Mouse (Mus musculus): Measurements from ENCODE around the gene Coro1b. TPM values are rescaled to one million over a fixed set of nuclear protein-coding genes. Genes with fewer than 3 reads are reported as not detected.
A peak's percentile ranks its signal among the peaks of the same experiment; 100 is the strongest.

Coro1b gene
- polyA plus RNA-seq, 1 experiment from 2014 or later = 124 TPM

- no peaks in the 10 kb centered on the region for H3K27me3 ChIP-seq (ENCODE audit: control insufficient read depth, insufficient read depth, low read length)
- ATAC-seq (ENCODE audit: insufficient number of reproducible peaks, low FRiP score, low TSS enrichment, low read depth) = no peak
- H3K27ac ChIP-seq (replicated peaks; ENCODE audit: low read depth, low read length) = no peak within 1 kb of the TSS
- 4% methylated on average over 11 of the region's 11 CpGs for WGBS
- no peak within 1 kb of the TSS for H3K4me3 ChIP-seq (ENCODE audit: low read depth, low read length)
- H3K4me2 ChIP-seq (ENCODE audit: low read depth, severe bottlenecking) = peak within 1 kb of the TSS; percentile 38; the same call in 1 of the 2 replicates
- H3K9ac ChIP-seq (ENCODE audit: low read length) = no peak within 1 kb of the TSS
- H3K4me1 ChIP-seq (ENCODE audit: control insufficient read depth, insufficient read depth, low read length) = peaks cover 10% of the 10 kb centered on the region
- DNase-seq (ENCODE audit: low spot score) = no peak
- no peaks in the 10 kb centered on the region; the same call in 1 of the 2 replicates for H3K36me3 ChIP-seq (ENCODE audit: control insufficient read depth, insufficient read depth, low read length)
- H3K9me3 ChIP-seq (ENCODE audit: control insufficient read depth, low read length) = no peaks in the 10 kb centered on the region
Measured at GRCm38 (mm10) chr19:4175368-4175947, 27.0 kb downstream of the Coro1b start, which contains the start of gene Carns1. Gene Carns1 (minus strand): TSS chr19:4175479.

GRCm38 (mm10) chr19:4180411-4180810 lies 32.0 kb downstream of the Coro1b start:
- peaks cover 8% of the 10 kb centered on the region; the same call in 1 of the 2 replicates for H3K4me1 ChIP-seq (ENCODE audit: control insufficient read depth, insufficient read depth, low read length)
- no peak for DNase-seq (ENCODE audit: low spot score)
- H3K27me3 ChIP-seq (ENCODE audit: control insufficient read depth, insufficient read depth, low read length) = no peaks in the 10 kb centered on the region
- no peaks in the 10 kb centered on the region for H3K9me3 ChIP-seq (ENCODE audit: control insufficient read depth, low read length)
- H3K4me2 ChIP-seq (ENCODE audit: low read depth, severe bottlenecking) = no peak overlapping the region
- ATAC-seq (ENCODE audit: insufficient number of reproducible peaks, low FRiP score, low TSS enrichment, low read depth) = no peak
- H3K27ac ChIP-seq (replicated peaks; ENCODE audit: low read depth, low read length) = no peak overlapping the region
- whole genome bisulfite sequencing = 90% methylated on average over 7 of the region's 7 CpGs
- no peak overlapping the region for H3K9ac ChIP-seq (ENCODE audit: low read length)
- no peak overlapping the region for H3K4me3 ChIP-seq (ENCODE audit: low read depth, low read length)
- H3K36me3 ChIP-seq (ENCODE audit: control insufficient read depth, insufficient read depth, low read length) = no peaks in the 10 kb centered on the region

GRCm38 (mm10) chr19:4181892-4182291 lies 33.5 kb downstream of the Coro1b start:
- Histone ChIP-seq H3K4me1 (ENCODE audit: control insufficient read depth, insufficient read depth, low read length) (peaks cover 6% of the 10 kb centered on the region; the same call in 1 of the 2 replicates), H3K4me2 (ENCODE audit: low read depth, severe bottlenecking) (no peak overlapping the region), H3K9me3 (ENCODE audit: control insufficient read depth, low read length) (no peaks in the 10 kb centered on the region), H3K27me3 (ENCODE audit: control insufficient read depth, insufficient read depth, low read length) (no peaks in the 10 kb centered on the region), H3K9ac (ENCODE audit: low read length) (no peak overlapping the region), H3K36me3 (ENCODE audit: control insufficient read depth, insufficient read depth, low read length) (no peaks in the 10 kb centered on the region), H3K4me3 (ENCODE audit: low read depth, low read length) (no peak overlapping the region), H3K27ac (replicated peaks; ENCODE audit: low read depth, low read length) (no peak overlapping the region)
- 51% methylated on average over 3 of the region's 3 CpGs for WGBS
- no peak for ATAC-seq (ENCODE audit: insufficient number of reproducible peaks, low FRiP score, low TSS enrichment, low read depth)
- no peak for DNase-seq (ENCODE audit: low spot score)

GRCm38 (mm10) chr19:4183689-4184088 lies 35.3 kb downstream of the Coro1b start:
- no peak overlapping the region for H3K27ac ChIP-seq (replicated peaks; ENCODE audit: low read depth, low read length)
- H3K4me2 ChIP-seq (ENCODE audit: low read depth, severe bottlenecking) = no peak overlapping the region
- no peak for ATAC-seq (ENCODE audit: insufficient number of reproducible peaks, low FRiP score, low TSS enrichment, low read depth)
- H3K4me3 ChIP-seq (ENCODE audit: low read depth, low read length) = no peak overlapping the region
- H3K4me1 ChIP-seq (ENCODE audit: control insufficient read depth, insufficient read depth, low read length) = peaks cover 6% of the 10 kb centered on the region; the same call in 1 of the 2 replicates
- H3K9me3 ChIP-seq (ENCODE audit: control insufficient read depth, low read length) = no peaks in the 10 kb centered on the region
- no peaks in the 10 kb centered on the region for H3K36me3 ChIP-seq (ENCODE audit: control insufficient read depth, insufficient read depth, low read length)
- DNase-seq (ENCODE audit: low spot score) = no peak
- 83% methylated on average over 2 of the region's 2 CpGs for WGBS
- no peaks in the 10 kb centered on the region for H3K27me3 ChIP-seq (ENCODE audit: control insufficient read depth, insufficient read depth, low read length)
- H3K9ac ChIP-seq (ENCODE audit: low read length) = no peak overlapping the region

GRCm38 (mm10) chr19:4184976-4185975 lies 36.9 kb downstream of the Coro1b start:
- Histone ChIP-seq H3K9ac (ENCODE audit: low read length) (no peak overlapping the region), H3K36me3 (ENCODE audit: control insufficient read depth, insufficient read depth, low read length) (no peaks in the 10 kb centered on the region), H3K9me3 (ENCODE audit: control insufficient read depth, low read length) (no peaks in the 10 kb centered on the region), H3K4me1 (ENCODE audit: control insufficient read depth, insufficient read depth, low read length) (peaks cover 6% of the 10 kb centered on the region; the same call in 1 of the 2 replicates), H3K4me2 (ENCODE audit: low read depth, severe bottlenecking) (no peak overlapping the region), H3K27ac (replicated peaks; ENCODE audit: low read depth, low read length) (no peak overlapping the region), H3K27me3 (ENCODE audit: control insufficient read depth, insufficient read depth, low read length) (no peaks in the 10 kb centered on the region), H3K4me3 (ENCODE audit: low read depth, low read length) (no peak overlapping the region)
- ATAC-seq (ENCODE audit: insufficient number of reproducible peaks, low FRiP score, low TSS enrichment, low read depth) = no peak
- WGBS = 61% methylated on average over 15 of the region's 15 CpGs
- no peak for DNase-seq (ENCODE audit: low spot score)

- Histone ChIP-seq H3K36me3 (ENCODE audit: control insufficient read depth, insufficient read depth, low read length) (no peaks in the 10 kb centered on the region), H3K4me1 (ENCODE audit: control insufficient read depth, insufficient read depth, low read length) (peaks cover 8% of the 10 kb centered on the region; the same call in 1 of the 2 replicates), H3K4me3 (ENCODE audit: low read depth, low read length) (no peak overlapping the region), H3K9ac (ENCODE audit: low read length) (no peak overlapping the region), H3K27me3 (ENCODE audit: control insufficient read depth, insufficient read depth, low read length) (no peaks in the 10 kb centered on the region), H3K4me2 (ENCODE audit: low read depth, severe bottlenecking) (no peak overlapping the region), H3K9me3 (ENCODE audit: control insufficient read depth, low read length) (no peaks in the 10 kb centered on the region), H3K27ac (replicated peaks; ENCODE audit: low read depth, low read length) (no peak overlapping the region)
- ATAC-seq (ENCODE audit: insufficient number of reproducible peaks, low FRiP score, low TSS enrichment, low read depth) (no peak), DNase-seq (ENCODE audit: low spot score) (no peak)
- WGBS = 60% methylated on average over 3 of the region's 3 CpGs
Measured at GRCm38 (mm10) chr19:4187303-4187702, 38.9 kb downstream of the Coro1b start.

- ATAC-seq (ENCODE audit: insufficient number of reproducible peaks, low FRiP score, low TSS enrichment, low read depth) = no peak
- 89% methylated on average over 12 of the region's 12 CpGs for WGBS
- Histone ChIP-seq H3K9me3 (ENCODE audit: control insufficient read depth, low read length) (no peaks in the 10 kb centered on the region), H3K36me3 (ENCODE audit: control insufficient read depth, insufficient read depth, low read length) (peaks cover 6% of the 10 kb centered on the region; the same call in 1 of the 2 replicates), H3K27me3 (ENCODE audit: control insufficient read depth, insufficient read depth, low read length) (no peaks in the 10 kb centered on the region), H3K4me1 (ENCODE audit: control insufficient read depth, insufficient read depth, low read length) (peaks cover 20% of the 10 kb centered on the region), H3K4me2 (ENCODE audit: low read depth, severe bottlenecking) (no peak overlapping the region), H3K4me3 (ENCODE audit: low read depth, low read length) (no peak overlapping the region), H3K27ac (replicated peaks; ENCODE audit: low read depth, low read length) (no peak overlapping the region), H3K9ac (ENCODE audit: low read length) (no peak overlapping the region)
- DNase-seq (ENCODE audit: low spot score) = no peak
Measured at GRCm38 (mm10) chr19:4189051-4189620, 40.7 kb downstream of the Coro1b start.

GRCm38 (mm10) chr19:4190831-4191334 lies 42.5 kb downstream of the Coro1b start, which contains the start of gene Tbc1d10c:
Gene Tbc1d10c (minus strand): TSS chr19:4191284.
- Histone ChIP-seq H3K36me3 (ENCODE audit: control insufficient read depth, insufficient read depth, low read length) (peaks cover 22% of the 10 kb centered on the region), H3K9me3 (ENCODE audit: control insufficient read depth, low read length) (no peaks in the 10 kb centered on the region), H3K9ac (ENCODE audit: low read length) (peak within 1 kb of the TSS; percentile 94), H3K27ac (replicated peaks; ENCODE audit: low read depth, low read length) (peak within 1 kb of the TSS; percentile 85), H3K27me3 (ENCODE audit: control insufficient read depth, insufficient read depth, low read length) (no peaks in the 10 kb centered on the region), H3K4me3 (ENCODE audit: low read depth, low read length) (peak within 1 kb of the TSS; percentile 98), H3K4me1 (ENCODE audit: control insufficient read depth, insufficient read depth, low read length) (peaks cover 15% of the 10 kb centered on the region), H3K4me2 (ENCODE audit: low read depth, severe bottlenecking) (peak within 1 kb of the TSS; percentile 84)
- WGBS = 73% methylated on average over 3 of the region's 4 CpGs
- no peak for DNase-seq (ENCODE audit: low spot score)
- ATAC-seq (ENCODE audit: insufficient number of reproducible peaks, low FRiP score, low TSS enrichment, low read depth) = no peak
